Mouse (Mus musculus) cortical plate, adult 2 months (tissue): ENCODE measurements around the gene Grb7.

Experiments
- CTCF ChIP-seq: fragments of 200-500 bp; IDR thresholded peaks from 2 replicates; pipeline ENCODE4 v1.5.1; 2011; ENCODE audit warnings: mild to moderate bottlenecking, control low read depth, low read length; ENCODE audit not compliant: insufficient read depth; ENCODE audit errors: extremely low read depth
- POLR2A ChIP-seq: fragments of 200-500 bp; IDR thresholded peaks from 2 replicates; pipeline ENCODE4 v1.6.1; 2011; ENCODE audit warnings: mild to moderate bottlenecking, low read length, control low read depth; ENCODE audit not compliant: insufficient read depth; ENCODE audit errors: extremely low read depth

GRCm38 (mm10) chr11:98414162-98414561, 32.0 kb upstream of the Grb7 start:
- no peak for TF ChIP-seq CTCF
- TF ChIP-seq POLR2A, result no peak
